Mouse (Mus musculus): ENCODE measurements around the gene Psme4.

Gene Psme4

GRCm38 (mm10) chr11:30785497-30785896, 14.0 kb downstream of the Psme4 start:
- no peak for DNase-seq (ENCODE audit: extremely low spot score, low read depth, low spot score)

GRCm38 (mm10) chr11:30786230-30786983, 14.9 kb downstream of the Psme4 start:
- DNase-seq (ENCODE audit: extremely low spot score, low read depth, low spot score), result no peak

GRCm38 (mm10) chr11:30792680-30793079, 21.2 kb downstream of the Psme4 start:
- DNase-seq (ENCODE audit: extremely low spot score, low read depth, low spot score), result no peak

- no peak for DNase-seq (ENCODE audit: extremely low spot score, low read depth, low spot score)
Measured at GRCm38 (mm10) chr11:30793753-30794152, 22.2 kb downstream of the Psme4 start.

GRCm38 (mm10) chr11:30797236-30797635, 25.7 kb downstream of the Psme4 start:
- no peak for DNase-seq (ENCODE audit: extremely low spot score, low read depth, low spot score)

- DNase-seq (ENCODE audit: extremely low spot score, low read depth, low spot score), result peak; percentile 22
Measured at GRCm38 (mm10) chr11:30799496-30799895, 28.0 kb downstream of the Psme4 start.

- no peak for DNase-seq (ENCODE audit: extremely low spot score, low read depth, low spot score)
Measured at GRCm38 (mm10) chr11:30800091-30800490, 28.6 kb downstream of the Psme4 start.

GRCm38 (mm10) chr11:30802421-30802820, 30.9 kb downstream of the Psme4 start:
- no peak for DNase-seq (ENCODE audit: extremely low spot score, low read depth, low spot score)

GRCm38 (mm10) chr11:30821116-30821515, 49.6 kb downstream of the Psme4 start:
- no peak for DNase-seq (ENCODE audit: extremely low spot score, low read depth, low spot score)

- no peak for DNase-seq (ENCODE audit: extremely low spot score, low read depth, low spot score)
Measured at GRCm38 (mm10) chr11:30838793-30839192, 67.3 kb downstream of the Psme4 start.

GRCm38 (mm10) chr11:30844355-30844754, 72.8 kb downstream of the Psme4 start:
- DNase-seq (ENCODE audit: extremely low spot score, low read depth, low spot score), result no peak

GRCm38 (mm10) chr11:30872425-30872824, 100.9 kb downstream of the Psme4 start:
- DNase-seq (ENCODE audit: extremely low spot score, low read depth, low spot score), result no peak

- DNase-seq (ENCODE audit: extremely low spot score, low read depth, low spot score), result no peak
Measured at GRCm38 (mm10) chr11:30885171-30885871, 113.8 kb downstream of the Psme4 start, which contains the start of the genes Gpr75 and Asb3. Gpr75 (plus strand) TSS chr11:30885358. Asb3 (plus strand) TSS chr11:30885416.

GRCm38 (mm10) chr11:30888153-30888552, 116.6 kb downstream of the Psme4 start:
- DNase-seq (ENCODE audit: extremely low spot score, low read depth, low spot score), result no peak

- DNase-seq (ENCODE audit: extremely low spot score, low read depth, low spot score), result no peak
Measured at GRCm38 (mm10) chr11:30896201-30896600, 124.7 kb downstream of the Psme4 start.

GRCm38 (mm10) chr11:30899312-30899711, 127.8 kb downstream of the Psme4 start:
- DNase-seq (ENCODE audit: extremely low spot score, low read depth, low spot score), result no peak

- DNase-seq (ENCODE audit: extremely low spot score, low read depth, low spot score), result no peak
Measured at GRCm38 (mm10) chr11:30912311-30912710, 140.8 kb downstream of the Psme4 start.

- DNase-seq (ENCODE audit: extremely low spot score, low read depth, low spot score), result no peak
Measured at GRCm38 (mm10) chr11:30920641-30921040, 149.1 kb downstream of the Psme4 start.

- no peak for DNase-seq (ENCODE audit: extremely low spot score, low read depth, low spot score)
Measured at GRCm38 (mm10) chr11:30923283-30923682, 151.8 kb downstream of the Psme4 start.

GRCm38 (mm10) chr11:30928079-30928478, 156.6 kb downstream of the Psme4 start:
- DNase-seq (ENCODE audit: extremely low spot score, low read depth, low spot score), result no peak

GRCm38 (mm10) chr11:30928498-30928897, 157.0 kb downstream of the Psme4 start:
- no peak for DNase-seq (ENCODE audit: extremely low spot score, low read depth, low spot score)

Measured in hindlimb bud, embryonic 11.5 days (tissue).